Mouse (Mus musculus) Muller cell, postnatal 12 days (primary cell): ENCODE results near the gene Gm13101.
"Not testable (repeated sequence)": the region's sequence is repeated elsewhere in the genome, so short reads cannot be mapped to it uniquely, and the experiment has no call there.

ENCODE experiments used
- DNase-seq: peaks from one replicate; pipeline ENCODE4 v3.0.0-alpha.2; 2015; ENCODE audit errors: inconsistent ontology term

Gm13101 gene

DNA sequence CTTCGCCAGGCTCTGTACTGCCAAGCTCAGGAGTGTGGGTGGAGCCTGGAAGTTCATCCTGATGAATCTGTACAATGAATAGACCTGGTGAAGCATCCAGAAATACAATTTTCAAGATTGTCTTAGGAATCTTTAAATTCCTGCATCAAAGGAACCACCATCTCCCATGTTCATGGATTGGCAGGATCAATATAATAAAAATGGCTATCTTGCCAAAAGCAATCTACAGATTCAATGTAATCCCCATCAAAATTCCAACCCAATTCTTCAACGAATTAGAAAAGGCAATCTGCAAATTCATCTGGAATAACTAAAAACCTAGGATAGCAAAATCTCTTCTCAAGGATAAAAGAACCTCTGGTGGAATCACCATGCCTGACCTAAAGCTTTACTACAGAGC lies at the start of gene Gm13101:
Gene Gm13101 (minus strand): TSS at position 101 of the 400 bp plus-strand sequence.
- not testable (repeated sequence) for DNase-seq

DNA sequence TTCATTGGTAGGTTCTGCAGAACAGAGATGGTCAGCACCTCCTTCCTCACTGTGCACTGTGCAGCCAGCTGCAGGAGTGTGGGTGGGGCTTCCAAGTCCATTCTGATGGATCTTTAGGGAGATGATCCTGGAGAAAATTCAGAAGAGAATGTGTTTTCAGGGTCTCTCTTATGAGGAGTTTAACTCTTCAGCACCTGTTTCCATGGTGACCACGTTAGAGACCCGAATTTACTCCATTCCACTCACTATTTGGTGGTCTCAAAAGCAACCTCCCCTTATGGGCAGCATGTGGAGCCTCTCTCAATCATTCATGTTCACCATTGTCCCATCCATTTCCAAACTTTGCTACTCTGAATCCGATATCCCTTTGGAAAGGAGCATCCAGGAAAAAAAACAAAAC lies 27.5 kb upstream of the Gm13101 start, which contains the start of gene Pramef17:
Gene Pramef17 (minus strand): TSS at position 101 of the 400 bp plus-strand sequence.
- not testable (repeated sequence) for DNase-seq

DNA sequence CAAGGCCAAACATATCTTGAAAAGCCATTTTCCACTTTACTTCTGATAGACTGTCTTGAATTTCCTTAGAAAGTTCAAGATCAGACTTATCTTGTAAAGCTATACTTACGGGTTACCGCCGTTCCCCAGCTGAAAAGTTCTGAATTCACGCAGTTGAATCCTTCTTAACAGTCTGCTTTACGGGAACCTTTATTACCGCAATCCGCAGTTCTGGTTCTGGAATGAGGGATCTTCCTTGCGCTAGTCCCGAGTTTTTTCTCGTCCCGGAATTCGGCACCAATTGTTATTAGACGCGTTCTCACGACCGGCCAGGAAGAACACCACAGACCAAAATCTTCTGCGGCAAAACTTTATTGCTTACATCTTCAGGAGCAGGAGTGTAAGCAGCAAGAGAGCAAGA lies 21.4 kb upstream of the Gm13101 start:
- DNase-seq, result not testable (repeated sequence)

DNA sequence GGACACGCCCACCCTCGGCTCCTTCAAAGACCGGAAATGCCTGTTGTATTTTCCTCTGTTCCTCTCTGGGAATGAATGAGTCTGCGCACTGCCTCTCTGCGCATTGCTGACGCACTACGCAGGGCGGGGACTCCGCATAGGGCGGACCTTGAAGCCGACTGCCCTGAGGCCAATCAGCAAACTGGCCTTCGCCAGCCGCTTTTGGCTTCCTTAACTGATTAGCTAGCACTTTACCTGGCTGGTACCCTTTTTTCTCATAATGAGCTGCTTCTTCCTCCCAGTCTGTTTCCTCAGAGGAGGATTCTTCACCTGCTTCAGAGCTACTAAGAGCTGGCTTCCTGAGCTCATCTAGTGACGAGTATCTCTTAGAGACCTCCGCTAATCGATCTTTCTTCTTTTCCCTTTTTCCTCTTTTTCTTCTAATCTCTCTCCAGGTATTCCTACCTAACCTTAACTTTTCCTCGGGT lies 20.8 kb upstream of the Gm13101 start:
- DNase-seq, result not testable (repeated sequence)

DNA sequence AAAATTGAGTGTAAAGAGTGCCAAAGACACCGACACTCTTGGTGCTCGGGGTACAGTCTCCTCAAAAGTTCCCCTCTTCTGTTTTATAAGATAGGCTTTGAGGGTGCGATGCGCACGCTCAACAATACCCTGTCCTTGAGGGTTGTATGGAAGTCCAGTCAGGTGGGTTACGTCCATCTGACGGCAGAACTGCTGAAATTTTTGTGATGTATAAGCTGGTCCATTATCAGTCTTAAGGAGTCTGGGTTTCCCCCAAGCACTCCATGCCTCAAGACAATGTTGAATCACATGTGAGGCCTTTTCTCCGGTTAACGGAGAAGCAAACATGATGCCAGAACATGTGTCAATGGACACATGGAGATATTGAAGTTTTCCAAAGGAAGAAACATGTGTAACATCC lies 19.0 kb upstream of the Gm13101 start:
- not testable (repeated sequence) for DNase-seq

DNA sequence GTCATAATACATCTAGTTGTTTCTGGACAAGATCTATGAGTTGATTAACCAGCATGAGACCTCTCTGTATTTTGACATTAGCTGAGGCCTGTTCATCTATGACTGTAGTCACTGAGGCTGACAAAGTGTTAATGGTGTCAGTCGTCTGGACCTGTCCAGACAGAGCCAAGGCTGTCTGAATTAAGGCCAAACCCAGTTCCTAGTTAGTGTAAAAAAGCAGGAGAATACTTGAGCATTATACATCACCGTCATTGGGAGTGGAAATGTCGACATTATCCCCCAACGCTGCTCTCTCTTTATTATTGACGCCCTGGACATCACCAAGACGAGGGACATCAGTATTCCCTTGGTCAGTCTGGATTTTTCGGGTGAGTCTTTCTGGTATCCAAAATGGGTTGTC lies 18.4 kb upstream of the Gm13101 start:
- not testable (repeated sequence) for DNase-seq

DNA sequence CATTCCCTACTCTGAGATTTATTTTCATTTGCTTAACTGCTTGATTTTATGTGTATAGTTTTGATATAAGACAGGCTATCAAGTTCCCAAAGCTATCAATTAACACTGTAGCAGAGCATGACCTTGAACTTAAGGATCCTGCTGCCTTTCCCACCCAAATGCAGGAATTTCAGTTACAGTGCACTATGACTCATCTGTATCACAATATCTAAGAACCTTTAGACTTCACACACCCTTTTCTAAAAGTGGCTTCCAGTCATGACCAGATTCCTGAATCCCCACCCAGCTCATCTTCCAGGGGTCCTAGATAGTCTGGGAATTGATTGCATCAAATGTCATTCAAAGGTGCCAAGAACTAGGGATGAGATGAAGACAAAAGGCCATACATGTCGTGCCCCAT lies 16.7 kb upstream of the Gm13101 start:
- DNase-seq, result not testable (repeated sequence)

DNA sequence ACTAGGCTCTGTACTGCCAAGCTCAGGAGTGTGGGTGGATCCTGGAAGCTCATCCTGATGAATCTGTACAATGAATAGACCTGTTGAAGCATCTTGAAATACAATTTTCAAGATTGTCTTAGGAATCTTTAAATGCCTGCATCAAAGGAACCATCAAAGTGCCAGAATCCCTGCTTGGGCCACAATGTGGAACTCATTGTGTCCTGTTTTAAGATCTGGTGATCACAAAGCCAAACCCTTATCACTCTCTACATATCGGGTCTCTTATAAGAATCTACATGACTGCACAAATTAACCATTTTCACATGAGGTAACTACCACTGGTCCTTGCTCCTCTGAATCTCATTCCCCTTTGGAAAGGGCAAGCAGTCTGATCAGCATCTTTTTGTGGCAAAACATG lies 15.8 kb downstream of the Gm13101 start, which contains the start of gene Pramef25:
Gene Pramef25 (minus strand): TSS at position 101 of the 400 bp plus-strand sequence.
- DNase-seq, result not testable (repeated sequence)
